Mouse (Mus musculus) lung, embryonic 14.5 days (tissue): ENCODE measurements around the gene Bmp2. TPM values are rescaled to one million over a fixed set of nuclear protein-coding genes. Genes with fewer than 3 reads are reported as not detected.

Experiments
- ATAC-seq: fragments of 200-750 bp; cut with Nextera tagmentation; 2 replicates; pipeline ENCODE4 v1.8.0; 2017; ENCODE audit warnings: mild to moderate bottlenecking, moderate TSS enrichment, moderate library complexity; ENCODE audit not compliant: insufficient read depth
- DNase-seq: peaks from one replicate; pipeline ENCODE4 v3.0.0-alpha.2; 2015
- H3K27ac ChIP-seq: fragments of 300-500 bp; sonication (generic); 2 replicates; pipeline ENCODE4 v1.5.1; 2014; ENCODE audit warnings: low read depth, mild to moderate bottlenecking, moderate library complexity
- H3K27me3 ChIP-seq: fragments of 300-500 bp; sonication (generic); 2 replicates; pipeline ENCODE4 v1.6.1; 2014; ENCODE audit warnings: low read length, control low read depth; ENCODE audit not compliant: insufficient read depth
- H3K36me3 ChIP-seq: fragments of 300-500 bp; sonication (generic); 2 replicates; pipeline ENCODE4 v1.6.1; 2014; ENCODE audit warnings: control low read depth; ENCODE audit not compliant: insufficient read depth
- H3K4me1 ChIP-seq: fragments of 300-500 bp; sonication (generic); 2 replicates; pipeline ENCODE4 v1.6.1; 2014; ENCODE audit warnings: antibody characterized with exemption, control low read depth; ENCODE audit not compliant: insufficient read depth
- H3K4me2 ChIP-seq: fragments of 300-500 bp; sonication (generic); 2 replicates; pipeline ENCODE4 v1.6.1; 2014; ENCODE audit warnings: mild to moderate bottlenecking
- H3K4me3 ChIP-seq: fragments of 300-500 bp; sonication (generic); 2 replicates; pipeline ENCODE4 v1.5.1; 2014; ENCODE audit warnings: low read depth, low read length
- H3K9ac ChIP-seq: fragments of 300-500 bp; sonication (generic); 2 replicates; pipeline ENCODE4 v1.6.1; 2014
- H3K9me3 ChIP-seq: fragments of 300-500 bp; sonication (generic); 2 replicates; pipeline ENCODE4 v1.6.1; 2016; ENCODE audit warnings: low read depth, low read length, control low read depth
- CTCF ChIP-seq: IDR thresholded peaks from 2 replicates; pipeline ENCODE4 v1.5.1; 2016; ENCODE audit warnings: antibody characterized with exemption, low read depth
- WGBS: fragments of 180-500 bp; shearing (Covaris S2); extraction: QIAGEN DNeasy Blood & Tissue Kit; methylation state at CpG from one replicate; pipeline ENCODE4 v1.1.7; 2014; 5-methylcytosine and 5-hydroxymethylcytosine counted together
- polyA plus RNA-seq: library from polyadenylated mRNA; unstranded; fragments of >200 nt; fragmentation: Nextera tagmentation; extraction: Ambion mirVana; gene quantifications from 2 replicates; pipeline ENCODE4 v1.2.1, GENCODE M21; 2014

Bmp2 gene
- polyA plus RNA-seq, 1 experiment from 2014 or later = 3.2 TPM

GRCm38 (mm10) chr2:133521193-133521592, 30.8 kb upstream of the Bmp2 start:
- Histone ChIP-seq H3K36me3 (no peaks in the 10 kb centered on the region), H3K4me2 (no peak overlapping the region), H3K27ac (no peak overlapping the region), H3K27me3 (no peaks in the 10 kb centered on the region), H3K4me3 (no peak overlapping the region), H3K4me1 (no peaks in the 10 kb centered on the region), H3K9ac (no peak overlapping the region), H3K9me3 (no peaks in the 10 kb centered on the region)
- 55% methylated on average over 5 of the region's 5 CpGs for WGBS
- DNase-seq (no peak), ATAC-seq (no peak)
- TF ChIP-seq CTCF = no peak

DNA sequence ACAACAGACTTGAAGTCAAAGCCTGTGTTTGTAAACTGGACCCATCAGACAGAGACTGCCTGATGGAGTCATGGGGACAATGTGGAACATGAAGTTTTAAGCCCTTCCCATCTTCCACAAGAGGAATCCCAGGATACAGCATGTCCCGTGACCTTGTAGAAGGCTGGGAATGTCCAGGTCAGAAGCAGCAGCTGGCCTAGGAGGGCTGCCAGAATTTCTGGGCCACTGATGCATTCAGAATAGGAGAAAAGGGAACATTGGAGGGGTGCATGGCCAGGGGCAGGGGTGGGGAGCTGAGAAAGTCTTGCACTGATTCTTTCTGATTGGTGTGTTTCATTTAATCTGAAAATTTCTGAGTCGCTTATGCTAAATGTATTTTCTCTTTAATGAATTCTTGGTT, 29.8 kb upstream of the Bmp2 start:
- DNase-seq (no peak), ATAC-seq (no peak)
- no peaks in the 10 kb centered on the region for H3K4me1 ChIP-seq

GRCm38 (mm10) chr2:133525621-133526181, 26.3 kb upstream of the Bmp2 start:
- 40% methylated on average over 4 of the region's 4 CpGs for WGBS
- Histone ChIP-seq H3K36me3 (no peaks in the 10 kb centered on the region), H3K4me3 (no peak overlapping the region), H3K9ac (no peak overlapping the region), H3K27me3 (no peaks in the 10 kb centered on the region), H3K9me3 (no peaks in the 10 kb centered on the region), H3K27ac (no peak overlapping the region), H3K4me1 (no peaks in the 10 kb centered on the region), H3K4me2 (no peak overlapping the region)
- 0 out of 2 replicates have a peak, but pooled peaks have one; percentile 66 for ATAC-seq
- DNase-seq = peak; percentile 14
- TF ChIP-seq CTCF = no peak

More for the DNA sequence above, 29.8 kb upstream of the Bmp2 start:
- TF ChIP-seq CTCF = no peak
- Histone ChIP-seq H3K4me2 (no peak overlapping the region), H3K27me3 (no peaks in the 10 kb centered on the region), H3K9ac (no peak overlapping the region), H3K9me3 (no peaks in the 10 kb centered on the region), H3K4me3 (no peak overlapping the region), H3K36me3 (no peaks in the 10 kb centered on the region), H3K27ac (no peak overlapping the region)
- WGBS = 72% methylated on average over 2 of the region's 2 CpGs

DNA sequence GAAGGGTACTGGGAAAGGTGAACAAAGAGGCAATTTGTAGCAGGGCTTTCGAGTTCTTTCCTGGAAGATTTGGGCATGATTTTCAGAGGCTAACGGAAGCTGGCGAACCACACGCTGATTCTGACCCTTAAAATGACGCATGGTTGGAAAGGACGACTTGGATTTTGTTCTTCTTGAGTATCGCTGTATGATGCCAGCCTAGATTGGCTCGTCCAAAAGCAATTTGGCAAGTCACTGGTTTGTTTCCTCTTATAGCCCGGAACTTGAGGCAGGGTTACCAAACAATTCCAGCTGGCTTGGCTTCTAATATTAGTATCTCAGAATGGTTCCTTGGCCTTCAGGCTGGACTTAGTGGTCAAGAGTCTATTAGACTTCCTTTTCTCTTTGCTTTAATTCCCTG, 22.6 kb upstream of the Bmp2 start:
- 93% methylated on average over 9 of the region's 9 CpGs for WGBS

DNA sequence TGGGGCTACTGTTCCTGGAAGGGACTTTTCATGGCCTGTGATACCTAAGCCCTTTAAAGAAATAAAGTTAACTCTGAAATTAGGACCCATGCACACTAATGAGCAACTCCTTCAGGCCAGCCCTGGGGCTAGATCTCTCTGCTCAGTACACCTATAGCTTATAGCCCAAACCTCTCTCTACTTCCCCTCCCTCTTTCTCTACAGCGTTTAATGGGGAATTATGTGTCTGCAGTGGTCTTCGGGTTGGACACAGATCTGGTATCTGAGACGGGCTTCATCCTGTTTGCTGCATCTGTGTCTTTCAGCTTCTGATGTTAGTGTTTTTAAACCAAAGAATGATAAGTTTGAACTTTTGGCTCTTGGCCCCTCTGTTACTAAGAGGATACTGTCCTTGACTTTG, 18.9 kb upstream of the Bmp2 start:
- no peaks in the 10 kb centered on the region for H3K27me3 ChIP-seq
- H3K4me1 ChIP-seq = no peaks in the 10 kb centered on the region
- H3K36me3 ChIP-seq = no peaks in the 10 kb centered on the region
- H3K4me2 ChIP-seq = no peak overlapping the region
- H3K9me3 ChIP-seq = no peaks in the 10 kb centered on the region
- no peak overlapping the region for H3K4me3 ChIP-seq
- no peak for TF ChIP-seq CTCF
- no peak for ATAC-seq
- no peak overlapping the region for H3K27ac ChIP-seq
- no peak overlapping the region for H3K9ac ChIP-seq
- DNase-seq = no peak
- WGBS = 53% methylated on average over 3 of the region's 3 CpGs

More for the DNA sequence above, 22.6 kb upstream of the Bmp2 start:
- no peaks in the 10 kb centered on the region for H3K4me1 ChIP-seq
- ATAC-seq = no peak
- no peaks in the 10 kb centered on the region for H3K36me3 ChIP-seq
- TF ChIP-seq CTCF = no peak
- no peak overlapping the region for H3K27ac ChIP-seq
- H3K9me3 ChIP-seq = no peaks in the 10 kb centered on the region
- H3K4me2 ChIP-seq = no peak overlapping the region
- H3K27me3 ChIP-seq = no peaks in the 10 kb centered on the region
- no peak for DNase-seq
- H3K4me3 ChIP-seq = no peak overlapping the region
- H3K9ac ChIP-seq = no peak overlapping the region

DNA sequence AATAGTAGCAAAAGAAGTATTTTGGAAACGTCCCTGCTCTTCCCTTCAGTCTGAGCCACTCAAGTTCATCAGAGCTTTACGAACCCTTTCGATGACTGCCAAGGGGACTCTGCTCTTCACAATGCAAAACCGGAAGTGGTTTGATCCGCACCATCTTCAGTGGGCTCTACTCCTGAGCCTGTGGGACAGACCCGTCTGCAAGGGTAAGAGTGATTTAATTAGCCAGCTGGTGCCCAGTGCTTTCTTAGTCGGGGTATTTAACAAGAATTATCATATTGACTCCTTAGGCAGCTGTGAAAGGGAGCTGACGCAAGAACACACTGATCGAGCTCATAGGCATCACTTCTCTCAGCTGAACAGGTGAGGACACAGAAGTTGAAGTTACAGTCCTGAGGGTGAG, 16.5 kb upstream of the Bmp2 start:
- no peak for ATAC-seq
- no peak for DNase-seq
- Histone ChIP-seq H3K4me1 (no peaks in the 10 kb centered on the region), H3K27ac (no peak overlapping the region), H3K27me3 (no peaks in the 10 kb centered on the region), H3K4me2 (no peak overlapping the region), H3K4me3 (no peak overlapping the region), H3K36me3 (no peaks in the 10 kb centered on the region), H3K9me3 (no peaks in the 10 kb centered on the region), H3K9ac (no peak overlapping the region)
- 87% methylated on average over 9 of the region's 9 CpGs for WGBS
- TF ChIP-seq CTCF = no peak

DNA sequence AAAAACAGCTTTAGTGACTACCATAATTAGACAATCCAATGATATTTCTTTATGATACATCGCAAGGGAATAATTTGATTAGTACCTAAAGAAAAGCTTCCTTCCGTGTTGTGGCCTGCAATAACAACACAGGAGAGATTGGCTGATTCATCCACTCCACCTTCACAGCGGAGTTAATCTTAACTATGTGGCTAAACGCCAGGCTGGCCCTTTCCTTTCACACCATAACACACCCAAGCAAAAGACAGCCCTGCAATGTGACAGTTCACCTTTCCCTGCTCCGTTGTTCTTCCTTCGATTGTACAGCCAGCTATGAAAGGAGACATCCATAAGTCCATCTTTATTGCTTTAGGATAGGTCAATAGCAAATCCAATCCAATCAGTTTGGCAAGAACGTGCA, 15.1 kb upstream of the Bmp2 start:
- TF ChIP-seq CTCF = no peak
- no peaks in the 10 kb centered on the region for H3K4me1 ChIP-seq
- H3K9me3 ChIP-seq = no peaks in the 10 kb centered on the region
- H3K9ac ChIP-seq = no peak overlapping the region
- WGBS = 79% methylated on average over 7 of the region's 7 CpGs
- DNase-seq = no peak
- ATAC-seq = no peak
- no peaks in the 10 kb centered on the region for H3K36me3 ChIP-seq
- no peak overlapping the region for H3K4me2 ChIP-seq
- no peak overlapping the region for H3K27ac ChIP-seq
- H3K4me3 ChIP-seq = no peak overlapping the region
- H3K27me3 ChIP-seq = no peaks in the 10 kb centered on the region

DNA sequence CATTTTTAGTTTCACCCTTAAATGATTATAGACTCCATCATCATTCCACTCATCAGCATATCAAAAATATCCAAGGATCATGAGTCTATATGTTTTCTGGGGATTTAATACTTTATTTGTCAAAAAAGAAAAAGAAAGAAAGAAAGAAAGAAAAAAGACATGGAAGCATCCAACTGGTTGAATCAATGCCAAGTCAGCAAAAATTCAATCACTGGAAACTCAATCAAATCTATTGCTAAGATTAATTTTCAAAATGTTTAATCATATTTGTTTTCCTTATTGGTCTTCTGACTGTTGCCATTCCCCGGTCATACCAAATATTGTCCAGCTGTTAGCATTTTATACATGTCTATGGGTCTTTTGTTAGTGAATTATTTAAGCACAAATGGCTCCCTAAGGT, 11.3 kb upstream of the Bmp2 start:
- 86% methylated on average over 1 of the region's 1 CpGs for WGBS
- Histone ChIP-seq H3K9ac (no peak overlapping the region), H3K9me3 (no peaks in the 10 kb centered on the region), H3K27ac (no peak overlapping the region), H3K4me2 (no peak overlapping the region), H3K27me3 (no peaks in the 10 kb centered on the region), H3K36me3 (no peaks in the 10 kb centered on the region), H3K4me1 (no peaks in the 10 kb centered on the region), H3K4me3 (no peak overlapping the region)
- DNase-seq (no peak), ATAC-seq (no peak)
- TF ChIP-seq CTCF = no peak
